Mouse (Mus musculus): Measurements from ENCODE around the gene Hist1h2br. TPM values are rescaled to one million over a fixed set of nuclear protein-coding genes. Genes with fewer than 3 reads are reported as not detected.
"Not testable (repeated sequence)": the region's sequence is repeated elsewhere in the genome, so short reads cannot be mapped to it uniquely, and the experiment has no call there.

Gene Hist1h2br
- total RNA-seq (2014; rRNA removed) (112 and 283 TPM in 2 replicates), polyA plus RNA-seq (2015; fragmentation: Nextera tagmentation; extraction: Ambion mirVana) (3.0 and 4.0 TPM in 2 replicates)

GRCm38 (mm10) chr13:21833461-21833860 is at the start of gene Hist1h2br, which contains the start of gene Hist1h2ap:
Hist1h2br (plus strand) TSS chr13:21833743.
Hist1h2ap (minus strand) TSS chr13:21833507.
- not testable (repeated sequence) for H3K27me3 ChIP-seq (ENCODE audit: insufficient read depth, low read length); H3K4me2 ChIP-seq (ENCODE audit: low read depth, low read length, poor library complexity, severe bottlenecking); H3K4me3 ChIP-seq (ENCODE audit: low read depth, low read length); H3K4me1 ChIP-seq (ENCODE audit: insufficient read depth, low read length); H3K9ac ChIP-seq (replicated peaks; ENCODE audit: low read length, poor library complexity, severe bottlenecking); DNase-seq (ENCODE audit: low spot score); H3K27ac ChIP-seq (ENCODE audit: low read depth, low read length); H3K36me3 ChIP-seq (ENCODE audit: insufficient read depth, low read length); H3K9me3 ChIP-seq (ENCODE audit: low read length)
- WGBS, result no CpG with 5 or more reads among the region's 24 CpGs
- ATAC-seq (ENCODE audit: low FRiP score), result peak; percentile 96

GRCm38 (mm10) chr13:21784311-21784710 is 49.2 kb upstream of the Hist1h2br start:
- H3K27me3 ChIP-seq (ENCODE audit: insufficient read depth, low read length), result no peaks in the 10 kb centered on the region
- H3K9ac ChIP-seq (replicated peaks; ENCODE audit: low read length, poor library complexity, severe bottlenecking), result no peak overlapping the region
- no peak overlapping the region for H3K4me3 ChIP-seq (ENCODE audit: low read depth, low read length)
- no peaks in the 10 kb centered on the region for H3K9me3 ChIP-seq (ENCODE audit: low read length)
- no peak overlapping the region for H3K4me2 ChIP-seq (ENCODE audit: low read depth, low read length, poor library complexity, severe bottlenecking)
- no peak for DNase-seq (ENCODE audit: low spot score)
- TF ChIP-seq CTCF (IDR thresholded peaks at IDR 0.05), result no peak
- no peak overlapping the region for H3K27ac ChIP-seq (ENCODE audit: low read depth, low read length)
- ATAC-seq (ENCODE audit: low FRiP score), result no peak
- peaks cover 11% of the 10 kb centered on the region for H3K4me1 ChIP-seq (ENCODE audit: insufficient read depth, low read length)
- H3K36me3 ChIP-seq (ENCODE audit: insufficient read depth, low read length), result no peaks in the 10 kb centered on the region
- WGBS, result 26% methylated on average over 6 of the region's 6 CpGs

DNA sequence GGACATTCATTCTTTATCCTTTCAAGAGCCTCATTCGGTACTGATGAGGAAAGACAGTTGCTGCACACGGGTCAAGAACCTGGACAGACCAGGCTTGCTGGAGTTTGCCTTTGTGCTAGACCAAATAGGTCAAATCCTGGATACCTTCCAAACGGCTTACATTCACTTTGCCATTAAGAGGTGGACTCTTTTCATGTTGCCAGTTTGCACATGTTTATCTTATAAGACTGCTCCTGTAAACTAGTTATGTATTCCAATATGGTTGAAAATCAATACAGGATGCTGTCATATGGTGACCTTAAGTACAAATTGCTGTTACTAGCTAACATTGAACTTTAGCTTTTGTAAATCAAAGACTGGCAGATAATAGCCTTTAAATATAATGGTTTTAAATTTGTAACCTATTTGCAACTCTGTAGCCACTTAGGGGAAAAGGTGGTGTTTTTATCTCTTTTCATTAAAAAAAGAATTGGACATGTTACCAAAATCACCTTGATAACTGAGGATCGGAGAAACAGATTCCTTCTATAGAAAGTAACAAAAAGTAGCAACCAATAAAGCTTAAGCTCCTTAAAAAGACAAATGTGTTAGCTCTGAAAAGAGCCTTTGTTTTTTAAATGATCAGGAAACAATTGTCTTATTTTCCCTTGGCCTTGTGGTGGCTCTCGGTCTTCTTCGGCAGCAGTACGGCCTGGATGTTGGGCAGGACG is 47.2 kb upstream of the Hist1h2br start:
- no peaks in the 10 kb centered on the region for H3K9me3 ChIP-seq (ENCODE audit: low read length)
- no peak for ATAC-seq (ENCODE audit: low FRiP score)
- WGBS, result 4% methylated on average over 8 of the region's 8 CpGs
- H3K4me3 ChIP-seq (ENCODE audit: low read depth, low read length), result peak overlapping the region; percentile 36
- TF ChIP-seq CTCF (IDR thresholded peaks at IDR 0.05), result no peak
- H3K27ac ChIP-seq (ENCODE audit: low read depth, low read length), result no peak overlapping the region
- no peak overlapping the region for H3K9ac ChIP-seq (replicated peaks; ENCODE audit: low read length, poor library complexity, severe bottlenecking)
- peak overlapping the region; percentile 52 for H3K4me2 ChIP-seq (ENCODE audit: low read depth, low read length, poor library complexity, severe bottlenecking)
- H3K27me3 ChIP-seq (ENCODE audit: insufficient read depth, low read length), result no peaks in the 10 kb centered on the region
- DNase-seq (ENCODE audit: low spot score), result no peak
- peaks cover 4% of the 10 kb centered on the region; the same call in 1 of the 2 replicates for H3K4me1 ChIP-seq (ENCODE audit: insufficient read depth, low read length)
- H3K36me3 ChIP-seq (ENCODE audit: insufficient read depth, low read length), result no peaks in the 10 kb centered on the region

- not testable (repeated sequence) for H3K27ac ChIP-seq (ENCODE audit: low read depth, low read length); H3K9me3 ChIP-seq (ENCODE audit: low read length); H3K27me3 ChIP-seq (ENCODE audit: insufficient read depth, low read length); H3K9ac ChIP-seq (replicated peaks; ENCODE audit: low read length, poor library complexity, severe bottlenecking); H3K4me1 ChIP-seq (ENCODE audit: insufficient read depth, low read length); H3K36me3 ChIP-seq (ENCODE audit: insufficient read depth, low read length)
- Histone ChIP-seq H3K4me3 (ENCODE audit: low read depth, low read length) (peak within 1 kb of the TSS; percentile 36), H3K4me2 (ENCODE audit: low read depth, low read length, poor library complexity, severe bottlenecking) (peak within 1 kb of the TSS; percentile 52)
- WGBS, result 1% methylated on average over 33 of the region's 63 CpGs
- DNase-seq (ENCODE audit: low spot score) (peak; percentile 100), ATAC-seq (ENCODE audit: low FRiP score) (peak; percentile 94)
Observed at GRCm38 (mm10) chr13:21786899-21787629, 46.5 kb upstream of the Hist1h2br start, which contains the start of the genes Hist1h2an and Hist1h2bp. Hist1h2an (minus strand) TSS chr13:21787218. Hist1h2bp (plus strand) TSS chr13:21787461.

DNA sequence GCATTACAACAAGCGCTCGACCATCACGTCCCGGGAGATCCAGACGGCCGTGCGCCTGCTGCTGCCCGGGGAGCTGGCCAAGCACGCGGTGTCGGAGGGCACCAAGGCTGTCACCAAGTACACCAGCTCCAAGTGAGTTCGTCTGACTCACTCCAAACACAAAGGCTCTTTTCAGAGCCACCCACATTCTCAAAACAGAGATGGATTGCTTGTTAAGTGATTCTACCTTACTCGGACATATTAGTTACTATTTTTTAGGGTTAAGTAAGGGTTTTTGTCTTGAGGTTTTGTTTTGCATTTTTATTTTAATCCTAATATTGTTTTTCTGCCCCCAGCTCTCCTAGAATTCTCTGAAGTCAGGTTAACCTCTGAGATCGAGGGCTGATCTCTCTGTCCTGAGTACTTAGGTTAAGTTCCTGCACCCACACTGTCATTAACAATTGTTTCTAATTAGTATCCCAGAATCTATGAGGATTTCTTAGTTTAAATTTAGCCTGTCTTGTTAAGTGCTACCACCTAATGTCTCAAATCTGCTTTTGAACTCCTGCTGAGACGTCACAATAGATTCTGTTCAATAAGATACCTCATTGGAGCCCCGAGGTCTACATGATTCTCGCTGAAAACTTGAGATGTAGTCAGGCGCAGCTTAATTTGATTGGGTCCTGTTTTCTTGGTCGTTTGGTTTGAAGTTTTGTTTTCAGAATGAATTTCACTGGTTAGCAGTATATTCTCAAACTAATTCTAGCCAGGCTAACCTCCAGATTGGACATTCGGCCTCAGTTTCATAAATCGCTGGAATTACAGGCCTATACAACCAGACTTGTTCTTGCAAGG is 45.6 kb upstream of the Hist1h2br start:
- no peak overlapping the region for H3K9ac ChIP-seq (replicated peaks; ENCODE audit: low read length, poor library complexity, severe bottlenecking)
- H3K4me2 ChIP-seq (ENCODE audit: low read depth, low read length, poor library complexity, severe bottlenecking), result peak overlapping the region; percentile 52
- H3K27ac ChIP-seq (ENCODE audit: low read depth, low read length), result no peak overlapping the region
- DNase-seq (ENCODE audit: low spot score), result no peak
- TF ChIP-seq CTCF (IDR thresholded peaks at IDR 0.05), result no peak
- peak; percentile 24 for ATAC-seq (ENCODE audit: low FRiP score)
- H3K4me3 ChIP-seq (ENCODE audit: low read depth, low read length), result peak overlapping the region; percentile 36
- WGBS, result 14% methylated on average over 13 of the region's 21 CpGs
- H3K9me3 ChIP-seq (ENCODE audit: low read length), result no peaks in the 10 kb centered on the region
- no peaks in the 10 kb centered on the region for H3K36me3 ChIP-seq (ENCODE audit: insufficient read depth, low read length)
- peaks cover 4% of the 10 kb centered on the region; the same call in 1 of the 2 replicates for H3K4me1 ChIP-seq (ENCODE audit: insufficient read depth, low read length)
- H3K27me3 ChIP-seq (ENCODE audit: insufficient read depth, low read length), result no peaks in the 10 kb centered on the region

Data from midbrain, postnatal 0 days (tissue).